Mouse (Mus musculus): ENCODE measurements around the gene Mlana. TPM values are rescaled to one million over a fixed set of nuclear protein-coding genes. Genes with fewer than 3 reads are reported as not detected.

Gene Mlana
- polyA plus RNA-seq, 1 experiment from 2014 or later, result 0.26 TPM

GRCm38 (mm10) chr19:29683844-29684540 is 13.6 kb upstream of the Mlana start:
- Histone ChIP-seq H3K27ac (ENCODE audit: low read depth, low read length) (no peak overlapping the region), H3K4me2 (no peak overlapping the region), H3K4me1 (ENCODE audit: control insufficient read depth, insufficient read depth, low read length) (no peaks in the 10 kb centered on the region), H3K27me3 (ENCODE audit: control insufficient read depth, insufficient read depth, low read length) (no peaks in the 10 kb centered on the region), H3K9ac (ENCODE audit: low read length) (no peak overlapping the region), H3K4me3 (ENCODE audit: low read depth, low read length) (no peak overlapping the region), H3K36me3 (ENCODE audit: control insufficient read depth, insufficient read depth, low read length) (no peaks in the 10 kb centered on the region), H3K9me3 (ENCODE audit: control insufficient read depth, low read length) (no peaks in the 10 kb centered on the region)
- ATAC-seq (ENCODE audit: low FRiP score) (peak; percentile 19; the same call in 1 of the 2 replicates), DNase-seq (ENCODE audit: low spot score, missing footprints) (peak; percentile 95)
- 55% methylated on average over 16 of the region's 16 CpGs for WGBS

GRCm38 (mm10) chr19:29695071-29695470 is 2.6 kb upstream of the Mlana start:
- no peak overlapping the region for H3K4me2 ChIP-seq
- H3K9me3 ChIP-seq (ENCODE audit: control insufficient read depth, low read length), result no peaks in the 10 kb centered on the region
- no peaks in the 10 kb centered on the region for H3K27me3 ChIP-seq (ENCODE audit: control insufficient read depth, insufficient read depth, low read length)
- ATAC-seq (ENCODE audit: low FRiP score) (no peak), DNase-seq (ENCODE audit: low spot score, missing footprints) (peak; percentile 56)
- H3K4me1 ChIP-seq (ENCODE audit: control insufficient read depth, insufficient read depth, low read length), result no peaks in the 10 kb centered on the region
- no peaks in the 10 kb centered on the region for H3K36me3 ChIP-seq (ENCODE audit: control insufficient read depth, insufficient read depth, low read length)
- no peak overlapping the region for H3K27ac ChIP-seq (ENCODE audit: low read depth, low read length)
- 85% methylated on average over 10 of the region's 10 CpGs for WGBS
- no peak overlapping the region for H3K9ac ChIP-seq (ENCODE audit: low read length)
- H3K4me3 ChIP-seq (ENCODE audit: low read depth, low read length), result no peak overlapping the region

GRCm38 (mm10) chr19:29696309-29696708 is 1.3 kb upstream of the Mlana start:
- Histone ChIP-seq H3K4me2 (no peak overlapping the region), H3K27ac (ENCODE audit: low read depth, low read length) (no peak overlapping the region), H3K9me3 (ENCODE audit: control insufficient read depth, low read length) (no peaks in the 10 kb centered on the region), H3K4me3 (ENCODE audit: low read depth, low read length) (no peak overlapping the region), H3K9ac (ENCODE audit: low read length) (no peak overlapping the region), H3K36me3 (ENCODE audit: control insufficient read depth, insufficient read depth, low read length) (no peaks in the 10 kb centered on the region), H3K27me3 (ENCODE audit: control insufficient read depth, insufficient read depth, low read length) (no peaks in the 10 kb centered on the region), H3K4me1 (ENCODE audit: control insufficient read depth, insufficient read depth, low read length) (no peaks in the 10 kb centered on the region)
- no peak for DNase-seq (ENCODE audit: low spot score, missing footprints)
- WGBS, result 93% methylated on average over 4 of the region's 4 CpGs
- ATAC-seq (ENCODE audit: low FRiP score), result no peak

GRCm38 (mm10) chr19:29696840-29697239 is 784 bp upstream of the Mlana start:
- Histone ChIP-seq H3K9ac (ENCODE audit: low read length) (no peak overlapping the region), H3K4me1 (ENCODE audit: control insufficient read depth, insufficient read depth, low read length) (no peaks in the 10 kb centered on the region), H3K4me3 (ENCODE audit: low read depth, low read length) (no peak overlapping the region), H3K36me3 (ENCODE audit: control insufficient read depth, insufficient read depth, low read length) (no peaks in the 10 kb centered on the region), H3K9me3 (ENCODE audit: control insufficient read depth, low read length) (no peaks in the 10 kb centered on the region), H3K27ac (ENCODE audit: low read depth, low read length) (no peak overlapping the region), H3K4me2 (no peak overlapping the region), H3K27me3 (ENCODE audit: control insufficient read depth, insufficient read depth, low read length) (no peaks in the 10 kb centered on the region)
- no peak for ATAC-seq (ENCODE audit: low FRiP score)
- DNase-seq (ENCODE audit: low spot score, missing footprints), result no peak

- Histone ChIP-seq H3K27ac (ENCODE audit: low read depth, low read length) (no peak overlapping the region), H3K36me3 (ENCODE audit: control insufficient read depth, insufficient read depth, low read length) (no peaks in the 10 kb centered on the region), H3K9me3 (ENCODE audit: control insufficient read depth, low read length) (no peaks in the 10 kb centered on the region), H3K27me3 (ENCODE audit: control insufficient read depth, insufficient read depth, low read length) (no peaks in the 10 kb centered on the region), H3K9ac (ENCODE audit: low read length) (no peak overlapping the region), H3K4me2 (no peak overlapping the region), H3K4me1 (ENCODE audit: control insufficient read depth, insufficient read depth, low read length) (no peaks in the 10 kb centered on the region), H3K4me3 (ENCODE audit: low read depth, low read length) (no peak overlapping the region)
- WGBS, result 71% methylated on average over 4 of the region's 4 CpGs
- ATAC-seq (ENCODE audit: low FRiP score), result peak; percentile 70; the same call in 1 of the 2 replicates
- DNase-seq (ENCODE audit: low spot score, missing footprints), result no peak
These were observed 4.1 kb downstream of the Mlana start for GRCm38 (mm10) chr19:29701707-29702106.

GRCm38 (mm10) chr19:29704436-29704835 is 6.8 kb downstream of the Mlana start:
- H3K9ac ChIP-seq (ENCODE audit: low read length), result no peak overlapping the region
- DNase-seq (ENCODE audit: low spot score, missing footprints) (no peak), ATAC-seq (ENCODE audit: low FRiP score) (no peak)
- no peak overlapping the region for H3K27ac ChIP-seq (ENCODE audit: low read depth, low read length)
- H3K9me3 ChIP-seq (ENCODE audit: control insufficient read depth, low read length), result no peaks in the 10 kb centered on the region
- no peaks in the 10 kb centered on the region for H3K36me3 ChIP-seq (ENCODE audit: control insufficient read depth, insufficient read depth, low read length)
- no peak overlapping the region for H3K4me3 ChIP-seq (ENCODE audit: low read depth, low read length)
- no peaks in the 10 kb centered on the region for H3K27me3 ChIP-seq (ENCODE audit: control insufficient read depth, insufficient read depth, low read length)
- H3K4me1 ChIP-seq (ENCODE audit: control insufficient read depth, insufficient read depth, low read length), result no peaks in the 10 kb centered on the region
- 93% methylated on average over 13 of the region's 13 CpGs for WGBS
- no peak overlapping the region for H3K4me2 ChIP-seq

- no peak overlapping the region for H3K4me2 ChIP-seq
- H3K36me3 ChIP-seq (ENCODE audit: control insufficient read depth, insufficient read depth, low read length), result no peaks in the 10 kb centered on the region
- H3K27me3 ChIP-seq (ENCODE audit: control insufficient read depth, insufficient read depth, low read length), result no peaks in the 10 kb centered on the region
- no peak overlapping the region for H3K9ac ChIP-seq (ENCODE audit: low read length)
- 91% methylated on average over 9 of the region's 9 CpGs for WGBS
- ATAC-seq (ENCODE audit: low FRiP score) (no peak), DNase-seq (ENCODE audit: low spot score, missing footprints) (peak; percentile 60)
- no peak overlapping the region for H3K27ac ChIP-seq (ENCODE audit: low read depth, low read length)
- no peaks in the 10 kb centered on the region for H3K4me1 ChIP-seq (ENCODE audit: control insufficient read depth, insufficient read depth, low read length)
- no peaks in the 10 kb centered on the region for H3K9me3 ChIP-seq (ENCODE audit: control insufficient read depth, low read length)
- no peak overlapping the region for H3K4me3 ChIP-seq (ENCODE audit: low read depth, low read length)
These were observed 9.8 kb downstream of the Mlana start for GRCm38 (mm10) chr19:29707314-29707898.

- H3K9me3 ChIP-seq (ENCODE audit: control insufficient read depth, low read length), result no peaks in the 10 kb centered on the region
- no peak overlapping the region for H3K4me3 ChIP-seq (ENCODE audit: low read depth, low read length)
- 73% methylated on average over 14 of the region's 14 CpGs for WGBS
- DNase-seq (ENCODE audit: low spot score, missing footprints) (peak; percentile 44), ATAC-seq (ENCODE audit: low FRiP score) (no peak)
- no peaks in the 10 kb centered on the region for H3K36me3 ChIP-seq (ENCODE audit: control insufficient read depth, insufficient read depth, low read length)
- H3K27me3 ChIP-seq (ENCODE audit: control insufficient read depth, insufficient read depth, low read length), result no peaks in the 10 kb centered on the region
- H3K9ac ChIP-seq (ENCODE audit: low read length), result no peak overlapping the region
- H3K4me2 ChIP-seq, result no peak overlapping the region
- no peaks in the 10 kb centered on the region for H3K4me1 ChIP-seq (ENCODE audit: control insufficient read depth, insufficient read depth, low read length)
- no peak overlapping the region for H3K27ac ChIP-seq (ENCODE audit: low read depth, low read length)
These were observed 10.4 kb downstream of the Mlana start for GRCm38 (mm10) chr19:29708003-29708402.

GRCm38 (mm10) chr19:29708461-29708860 is 10.8 kb downstream of the Mlana start:
- WGBS, result 69% methylated on average over 5 of the region's 5 CpGs
- DNase-seq (ENCODE audit: low spot score, missing footprints), result peak; percentile 81
- ATAC-seq (ENCODE audit: low FRiP score), result no peak
- Histone ChIP-seq H3K4me3 (ENCODE audit: low read depth, low read length) (no peak overlapping the region), H3K27ac (ENCODE audit: low read depth, low read length) (no peak overlapping the region), H3K27me3 (ENCODE audit: control insufficient read depth, insufficient read depth, low read length) (no peaks in the 10 kb centered on the region), H3K9me3 (ENCODE audit: control insufficient read depth, low read length) (no peaks in the 10 kb centered on the region), H3K4me2 (no peak overlapping the region), H3K36me3 (ENCODE audit: control insufficient read depth, insufficient read depth, low read length) (no peaks in the 10 kb centered on the region), H3K9ac (ENCODE audit: low read length) (no peak overlapping the region), H3K4me1 (ENCODE audit: control insufficient read depth, insufficient read depth, low read length) (no peaks in the 10 kb centered on the region)

All from midbrain, embryonic 11.5 days (tissue).